In genomic region chr5:26875449-26875848, GRCm38 (mm10) we compare ENCODE assay signal across 11 mouse cellular contexts.
A peak's percentile ranks its signal among the peaks of the same experiment; 100 is the strongest.
DNase-seq lines count a peak whose midpoint lies in the region.
"Had no signal": no experiment of that assay in that cellular context is flagged by ENCODE, and none has a peak within 500 bp of the region (broad histone marks: within the 10 kb centered on the region; RNA-seq: fewer than 3 reads in every experiment).

No protein-coding gene starts in this region.

- peak; percentile 24 for DNase-seq in kidney, adult 9 months
- DNase-seq in kidney, adult 18-20 months: no peak
- DNase-seq in right cerebral cortex, adult 18-20 months: peak; percentile 11
- DNase-seq in right cerebral cortex, postnatal 14 days: no peak
- peak; percentile 45 to 51 for DNase-seq in cerebellum, adult 18-20 months
- no peak for DNase-seq in natural killer cell, adult 2 months (ENCODE audit: low spot score in 2 of 2)
- DNase-seq in right cerebral cortex, postnatal 10 days (ENCODE audit: low spot score in 2 of 2): no peak
- DNase-seq: adrenal gland, adult 8-10 months; layer of hippocampus, postnatal 36 days; liver; right cerebral cortex, postnatal 4 days had no signal

Comparison
In these comparisons a context has a peak if more than half of its experiments do, and no peak if none do; other contexts are left out.
1. DNase-seq: peak in kidney, adult 9 months (single experiment), right cerebral cortex, adult 18-20 months (single experiment) and cerebellum, adult 18-20 months (2 of 2); none in kidney, adult 18-20 months (single experiment), right cerebral cortex, postnatal 14 days (single experiment), natural killer cell, adult 2 months (0 of 2) and right cerebral cortex, postnatal 10 days (0 of 2).